8 mouse cellular contexts compared by ENCODE assay signal in genomic region chr1:191364477-191364876, GRCm38 (mm10). TPM values are rescaled to one million over a fixed set of nuclear protein-coding genes. Genes with fewer than 3 reads are reported as not detected.
DNase-seq lines count a peak whose midpoint lies in the region; ATAC-seq and TF ChIP-seq lines count a peak whose summit lies in the region.

No protein-coding gene starts in this region.

- DNase-seq in adrenal gland, postnatal 10 days = peak; percentile 32
- no peak for DNase-seq in adrenal gland, postnatal 25 days
- DNase-seq in left cerebral cortex, adult 2 months (ENCODE audit: extremely low spot score in 1 of 2, low spot score in 2 of 2) = no peak
- no peak for DNase-seq in left cerebral cortex, adult 9 months (ENCODE audit: low spot score in 2 of 2)
- DNase-seq in spleen, postnatal 36 days (ENCODE audit: low spot score in 2 of 2) = peak; percentile 46 to 49
- DNase-seq in layer of hippocampus, adult 9-10 months (ENCODE audit: low spot score) = no peak
- DNase-seq in ovary, adult 18-20 months (ENCODE audit: low spot score) = no peak

- intact Hi-C loops in left cerebral cortex, adult 2 months (cut with DNase I) = no loop called here

- TF ChIP-seq CTCF in left cerebral cortex, adult 2 months (IDR thresholded peaks at IDR 0.05) = peak; percentile 60

- H3K4me3 ChIP-seq in left cerebral cortex, adult 2 months = no peak overlapping the region

- H3K27ac ChIP-seq in left cerebral cortex, adult 2 months = no peak overlapping the region

- ATAC-seq in granulocyte monocyte progenitor cell, adult 5-6 weeks (replicated peaks; ENCODE audit: poor library complexity, severe bottlenecking) = peak; percentile 88

RNA-seq across cellular contexts. Expression of gene Ppp2r5a, which starts 38.6 kb away (rescaled TPM):
- 100 to 1,000 TPM; 225 TPM for total RNA-seq in adrenal gland, postnatal 10 days (2021)
- total RNA-seq in adrenal gland, postnatal 25 days (2021) = 162 and 192 TPM in 2 replicates
- 10 to 100 TPM; 91.8 to 94.5 TPM for total RNA-seq in left cerebral cortex, adult 2 months (2021)
- 117 and 162 TPM in 2 replicates for total RNA-seq in granulocyte monocyte progenitor cell, adult 5-6 weeks (2014; fragmentation: Nextera tagmentation)
- total RNA-seq in granulocyte monocyte progenitor cell, adult 5-6 weeks (2017) = 122 and 183 TPM in 2 replicates

RNA-seq across cellular contexts. Expression of gene Tmem206, which starts 38.8 kb away (rescaled TPM):
- total RNA-seq in adrenal gland, postnatal 10 days (2021) = 1 to 10 TPM; 5.8 to 6.7 TPM
- 7.4 and 7.7 TPM in 2 replicates for total RNA-seq in adrenal gland, postnatal 25 days (2021)
- total RNA-seq in left cerebral cortex, adult 2 months (2021) = 1 to 10 TPM; 9.3 to 9.4 TPM
- total RNA-seq in granulocyte monocyte progenitor cell, adult 5-6 weeks (2014; fragmentation: Nextera tagmentation) = 25.5 and 27.2 TPM in 2 replicates
- 19.7 and 23.2 TPM in 2 replicates for total RNA-seq in granulocyte monocyte progenitor cell, adult 5-6 weeks (2017)

RNA-seq across cellular contexts. Expression of gene Nenf, which starts 46.5 kb away (rescaled TPM):
- total RNA-seq in adrenal gland, postnatal 10 days (2021) = 10 to 100 TPM; 97.5 to 97.6 TPM
- total RNA-seq in adrenal gland, postnatal 25 days (2021) = 104 and 112 TPM in 2 replicates
- 10 to 100 TPM; 71.3 to 76.4 TPM for total RNA-seq in left cerebral cortex, adult 2 months (2021)
- total RNA-seq in granulocyte monocyte progenitor cell, adult 5-6 weeks (2014; fragmentation: Nextera tagmentation) = 36.7 and 54.4 TPM in 2 replicates
- 5.5 and 9.8 TPM in 2 replicates for total RNA-seq in granulocyte monocyte progenitor cell, adult 5-6 weeks (2017)

Comparison
In these comparisons a context has a peak if more than half of its experiments do, and no peak if none do; other contexts are left out.
1. DNase-seq: peak in adrenal gland, postnatal 10 days (single experiment) and spleen, postnatal 36 days (2 of 2); none in adrenal gland, postnatal 25 days (single experiment), left cerebral cortex, adult 2 months (0 of 2), left cerebral cortex, adult 9 months (0 of 2), layer of hippocampus, adult 9-10 months (single experiment) and ovary, adult 18-20 months (single experiment).